Mouse (Mus musculus): ENCODE measurements around the gene Clhc1.
A peak's percentile ranks its signal among the peaks of the same experiment; 100 is the strongest.

Gene Clhc1

GRCm38 (mm10) chr11:29560990-29561389, 13.2 kb downstream of the Clhc1 start:
- DNase-seq (ENCODE audit: low read depth, low spot score) = no peak

- no peak for DNase-seq (ENCODE audit: low read depth, low spot score)
These were observed 15.7 kb downstream of the Clhc1 start for GRCm38 (mm10) chr11:29563406-29563805.

- DNase-seq (ENCODE audit: low read depth, low spot score) = no peak
These were observed 23.8 kb downstream of the Clhc1 start for GRCm38 (mm10) chr11:29571536-29571935.

GRCm38 (mm10) chr11:29572656-29573055, 24.9 kb downstream of the Clhc1 start:
- no peak for DNase-seq (ENCODE audit: low read depth, low spot score)

- DNase-seq (ENCODE audit: low read depth, low spot score) = peak; percentile 6
These were observed 31.9 kb downstream of the Clhc1 start for GRCm38 (mm10) chr11:29579610-29580009.

- DNase-seq (ENCODE audit: low read depth, low spot score) = no peak
These were observed 47.5 kb downstream of the Clhc1 start for GRCm38 (mm10) chr11:29595217-29595616.

GRCm38 (mm10) chr11:29597159-29597558, 49.4 kb downstream of the Clhc1 start:
- no peak for DNase-seq (ENCODE audit: low read depth, low spot score)

GRCm38 (mm10) chr11:29599000-29599399, 51.2 kb downstream of the Clhc1 start:
- no peak for DNase-seq (ENCODE audit: low read depth, low spot score)

GRCm38 (mm10) chr11:29603581-29603980, 55.8 kb downstream of the Clhc1 start:
- no peak for DNase-seq (ENCODE audit: low read depth, low spot score)

GRCm38 (mm10) chr11:29607465-29607990, 59.8 kb downstream of the Clhc1 start:
- DNase-seq (ENCODE audit: low read depth, low spot score) = no peak

- no peak for DNase-seq (ENCODE audit: low read depth, low spot score)
These were observed 62.2 kb downstream of the Clhc1 start for GRCm38 (mm10) chr11:29609756-29610468.

GRCm38 (mm10) chr11:29612007-29612406, 64.3 kb downstream of the Clhc1 start:
- no peak for DNase-seq (ENCODE audit: low read depth, low spot score)

GRCm38 (mm10) chr11:29613185-29613735, 65.5 kb downstream of the Clhc1 start:
- no peak for DNase-seq (ENCODE audit: low read depth, low spot score)

GRCm38 (mm10) chr11:29614217-29614924, 66.6 kb downstream of the Clhc1 start:
- DNase-seq (ENCODE audit: low read depth, low spot score) = no peak

GRCm38 (mm10) chr11:29622030-29622790, 74.5 kb downstream of the Clhc1 start:
- no peak for DNase-seq (ENCODE audit: low read depth, low spot score)

GRCm38 (mm10) chr11:29623327-29623726, 75.6 kb downstream of the Clhc1 start:
- no peak for DNase-seq (ENCODE audit: low read depth, low spot score)

GRCm38 (mm10) chr11:29626541-29626940, 78.8 kb downstream of the Clhc1 start:
- DNase-seq (ENCODE audit: low read depth, low spot score) = no peak

GRCm38 (mm10) chr11:29627706-29628105, 80.0 kb downstream of the Clhc1 start:
- DNase-seq (ENCODE audit: low read depth, low spot score) = no peak
